In the genomic region with DNA sequence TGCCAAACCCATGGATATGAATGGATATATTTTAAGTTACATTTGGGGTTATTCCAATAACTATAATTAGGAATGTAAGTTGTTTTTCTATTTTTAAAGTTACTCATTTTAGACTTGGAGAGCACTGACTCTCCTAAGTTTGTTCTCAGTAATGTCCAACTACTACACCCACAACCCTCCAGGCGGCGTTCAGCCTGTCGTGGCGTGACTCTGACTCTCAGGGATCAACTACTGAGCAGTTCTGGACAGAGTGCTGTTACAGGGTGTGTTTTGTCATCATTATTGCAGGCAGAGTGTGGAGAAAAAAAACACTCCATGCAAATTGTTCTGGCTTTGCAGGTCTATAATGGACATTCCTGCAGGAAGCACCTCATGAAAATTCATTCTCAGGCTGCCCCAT, we compare ENCODE assay signal across 19 mouse cellular contexts.
DNase-seq lines count a peak whose midpoint lies in the region; ATAC-seq lines count a peak whose summit lies in the region.
"Had no signal": no experiment of that assay in that cellular context is flagged by ENCODE, and none has a peak within 500 bp of the region (broad histone marks: within the 10 kb centered on the region; RNA-seq: fewer than 3 reads in every experiment).

No protein-coding gene starts in this region.

- H3K4me3 ChIP-seq in forebrain, embryonic 16.5 days (replicated peaks; ENCODE audit: low read length) = no peak overlapping the region
- H3K4me3 ChIP-seq: embryonic facial prominence, embryonic 12.5 days; heart, embryonic 15.5 days; hindbrain, embryonic 12.5 days; intestine, embryonic 15.5 days had no signal

- H3K4me1 ChIP-seq in forebrain, embryonic 16.5 days (replicated peaks; ENCODE audit: control insufficient read depth, insufficient read depth, low read length) = peaks cover 8% of the 10 kb centered on the region
- H3K4me1 ChIP-seq: embryonic facial prominence, embryonic 12.5 days; intestine, embryonic 15.5 days had no signal

- ATAC-seq in forebrain, embryonic 16.5 days = peak; percentile 36; the same call in 1 of the 2 replicates
- ATAC-seq in monocyte, adult 5-6 weeks (replicated peaks; ENCODE audit: insufficient number of reproducible peaks, low FRiP score, low TSS enrichment, poor library complexity, severe bottlenecking) = no peak
- ATAC-seq: intestine, embryonic 15.5 days had no signal

- no peaks in the 10 kb centered on the region for H3K27me3 ChIP-seq in forebrain, embryonic 16.5 days (replicated peaks; ENCODE audit: control insufficient read depth, insufficient read depth, low read length)
- H3K27me3 ChIP-seq: embryonic facial prominence, embryonic 12.5 days; heart, embryonic 15.5 days; hindbrain, embryonic 12.5 days; intestine, embryonic 15.5 days had no signal

- no peak overlapping the region for H3K9ac ChIP-seq in forebrain, embryonic 16.5 days (replicated peaks; ENCODE audit: low read depth, low read length)
- H3K9ac ChIP-seq: embryonic facial prominence, embryonic 12.5 days; heart, embryonic 15.5 days; hindbrain, embryonic 12.5 days; intestine, embryonic 15.5 days had no signal

- 45% methylated on average over 4 of the region's 4 CpGs for WGBS in forebrain, embryonic 16.5 days

- DNase-seq in heart, adult 18-20 months = peak; percentile 35
- DNase-seq in heart, postnatal 10 days = no peak
- DNase-seq in gastrocnemius, postnatal 25 days = peak; percentile 13
- DNase-seq in kidney, postnatal 14 days = peak; percentile 29
- no peak for DNase-seq in right cerebral cortex, postnatal 25 days
- DNase-seq in urinary bladder, adult 2 months (ENCODE audit: low spot score) = no peak
- DNase-seq: adrenal gland, postnatal 25 days; cerebellum, adult 2 months; layer of hippocampus, adult 9-11 months; lung, adult 2 months; lung, postnatal 36 days; right cerebral cortex, postnatal 4 days; thymus, postnatal 4 days had no signal

- intact Hi-C loops in heart, postnatal 10 days (cut with DNase I) = no loop called here

- H3K27ac ChIP-seq in forebrain, embryonic 16.5 days (ENCODE audit: low read length) = peak overlapping the region; percentile 37; the same call in 1 of the 2 replicates
- H3K27ac ChIP-seq: embryonic facial prominence, embryonic 12.5 days; heart, embryonic 15.5 days; hindbrain, embryonic 12.5 days; intestine, embryonic 15.5 days had no signal

- H3K9me3 ChIP-seq in forebrain, embryonic 16.5 days (ENCODE audit: control insufficient read depth, low read length) = no peaks in the 10 kb centered on the region
- H3K9me3 ChIP-seq: embryonic facial prominence, embryonic 12.5 days; heart, embryonic 15.5 days; hindbrain, embryonic 12.5 days; intestine, embryonic 15.5 days had no signal

- H3K4me2 ChIP-seq in forebrain, embryonic 16.5 days (ENCODE audit: low read length) = no peak overlapping the region
- H3K4me2 ChIP-seq: embryonic facial prominence, embryonic 12.5 days; heart, embryonic 15.5 days; hindbrain, embryonic 12.5 days; intestine, embryonic 15.5 days had no signal

- no peaks in the 10 kb centered on the region for H3K36me3 ChIP-seq in forebrain, embryonic 16.5 days (ENCODE audit: control insufficient read depth, insufficient read depth)
- H3K36me3 ChIP-seq: embryonic facial prominence, embryonic 12.5 days; hindbrain, embryonic 12.5 days; intestine, embryonic 15.5 days had no signal

Comparison
In these comparisons a context has a peak if more than half of its experiments do, and no peak if none do; other contexts are left out.
1. DNase-seq: peak in heart, adult 18-20 months (2 of 2), gastrocnemius, postnatal 25 days (single experiment) and kidney, postnatal 14 days (single experiment); none in heart, postnatal 10 days (0 of 2), right cerebral cortex, postnatal 25 days (single experiment) and urinary bladder, adult 2 months (single experiment).